Comparison of ENCODE assay signal across 7 mouse cellular contexts in genomic region chr7:128208187-128208586, GRCm38 (mm10). TPM values are rescaled to one million over a fixed set of nuclear protein-coding genes. Genes with fewer than 3 reads are reported as not detected.
DNase-seq lines count a peak whose midpoint lies in the region; ATAC-seq lines count a peak whose summit lies in the region.

No protein-coding gene starts in this region.

- DNase-seq in urinary bladder, adult 18-20 months (ENCODE audit: low spot score in 2 of 2) = peak; percentile 16 to 18
- no peak for DNase-seq in urinary bladder, adult 2 months (ENCODE audit: low spot score)
- DNase-seq in adrenal gland, adult 2 months = peak; percentile 46
- DNase-seq in embryo, embryonic 10.5 days (ENCODE audit: low spot score) = peak; percentile 88
- DNase-seq in lung, adult 18-20 months = peak; percentile 32 to 60
- peak; percentile 60 for DNase-seq in right cerebral cortex, postnatal 14 days

- ATAC-seq in inflammation-experienced regulatory T-cells, adult 6 months = peak; percentile 46

RNA-seq across cellular contexts. Expression of gene Cox6a2, which starts 2.0 kb away (rescaled TPM):
- 0.24 and 0.26 TPM in 2 replicates for polyA plus RNA-seq in urinary bladder, adult 2 months (2012; rRNA removed)
- 1 to 10 TPM in 1 of 2 experiments, not detected in 1; 8.0 TPM for total RNA-seq in adrenal gland, adult 2 months (2021)
- 1.7 and 2.9 TPM in 2 replicates for polyA plus RNA-seq in adrenal gland, adult 2 months (2012; rRNA removed)
- polyA plus RNA-seq in inflammation-experienced regulatory T-cells, adult 6 months (2017; shearing (Covaris generic)) = 1 to 10 TPM in 1 of 3 experiments, not detected in 2; 1.5 TPM

RNA-seq across cellular contexts. Expression of gene Armc5, which starts 29.0 kb away (rescaled TPM):
- 18.6 and 20.4 TPM in 2 replicates for polyA plus RNA-seq in urinary bladder, adult 2 months (2012; rRNA removed)
- 10 to 100 TPM; 18.6 to 20.1 TPM for total RNA-seq in adrenal gland, adult 2 months (2021)
- 64.3 and 68.0 TPM in 2 replicates for polyA plus RNA-seq in adrenal gland, adult 2 months (2012; rRNA removed)
- 1 to 10 TPM; 4.9 to 5.6 (median 5.5) TPM for polyA plus RNA-seq in inflammation-experienced regulatory T-cells, adult 6 months (2017; shearing (Covaris generic))

RNA-seq across cellular contexts. Expression of gene 9130023H24Rik, which starts 29.6 kb away (rescaled TPM):
- polyA plus RNA-seq in urinary bladder, adult 2 months (2012; rRNA removed) = 6.1 and 6.3 TPM in 2 replicates
- total RNA-seq in adrenal gland, adult 2 months (2021) = 1 to 10 TPM; 5.1 to 8.7 TPM
- 1.4 TPM in 2 replicates for polyA plus RNA-seq in adrenal gland, adult 2 months (2012; rRNA removed)
- 1 to 10 TPM; 2.6 to 4.9 (median 2.8) TPM for polyA plus RNA-seq in inflammation-experienced regulatory T-cells, adult 6 months (2017; shearing (Covaris generic))

RNA-seq across cellular contexts. Expression of gene Tgfb1i1, which starts 38.4 kb away (rescaled TPM):
- 155 and 317 TPM in 2 replicates for polyA plus RNA-seq in urinary bladder, adult 2 months (2012; rRNA removed)
- total RNA-seq in adrenal gland, adult 2 months (2021) = 10 to 100 TPM; 24.0 to 30.2 TPM
- 35.1 and 35.8 TPM in 2 replicates for polyA plus RNA-seq in adrenal gland, adult 2 months (2012; rRNA removed)
- 1 to 10 TPM in 1 of 3 experiments, under 1 TPM in 1, not detected in 1; 0.26 to 1.0 TPM for polyA plus RNA-seq in inflammation-experienced regulatory T-cells, adult 6 months (2017; shearing (Covaris generic))

RNA-seq across cellular contexts. Expression of gene Itgad, which starts 54.0 kb away (rescaled TPM):
- polyA plus RNA-seq in urinary bladder, adult 2 months (2012; rRNA removed) = 0.09 and 0.39 TPM in 2 replicates
- total RNA-seq in adrenal gland, adult 2 months (2021) = under 1 TPM in 1 of 2 experiments, not detected in 1; 0.07 TPM
- 0.04 and 0.07 TPM in 2 replicates for polyA plus RNA-seq in adrenal gland, adult 2 months (2012; rRNA removed)
- polyA plus RNA-seq in inflammation-experienced regulatory T-cells, adult 6 months (2017; shearing (Covaris generic)) = 1 to 10 TPM in 1 of 3 experiments, not detected in 2; 1.0 TPM
